Mouse (Mus musculus): ENCODE results near the gene Klk12.
A peak's percentile ranks its signal among the peaks of the same experiment; 100 is the strongest.

Klk12 gene

GRCm38 (mm10) chr7:43768597-43768996 lies at the start of gene Klk12:
Klk12 (plus strand) TSS chr7:43768897.
- no peak for DNase-seq (ENCODE audit: low spot score)

- no peak for DNase-seq (ENCODE audit: low spot score)
Measured at GRCm38 (mm10) chr7:43747788-43748187, 20.9 kb upstream of the Klk12 start.

- no peak for DNase-seq (ENCODE audit: low spot score)
Measured at GRCm38 (mm10) chr7:43752806-43753205, 15.9 kb upstream of the Klk12 start.

- no peak for DNase-seq (ENCODE audit: low spot score)
Measured at GRCm38 (mm10) chr7:43766484-43766883, 2.2 kb upstream of the Klk12 start.

- DNase-seq (ENCODE audit: low spot score): no peak
Measured at GRCm38 (mm10) chr7:43769636-43770035, 939 bp downstream of the Klk12 start.

- no peak for DNase-seq (ENCODE audit: low spot score)
Measured at GRCm38 (mm10) chr7:43770701-43771100, 2.0 kb downstream of the Klk12 start.

- DNase-seq (ENCODE audit: low spot score): no peak
Measured at GRCm38 (mm10) chr7:43771916-43772315, 3.2 kb downstream of the Klk12 start.

- DNase-seq (ENCODE audit: low spot score): no peak
Measured at GRCm38 (mm10) chr7:43772901-43773300, 4.2 kb downstream of the Klk12 start.

GRCm38 (mm10) chr7:43774364-43774763 lies 5.7 kb downstream of the Klk12 start, which contains the start of gene Klk11:
Klk11 (plus strand) TSS chr7:43774604.
- no peak for DNase-seq (ENCODE audit: low spot score)

- no peak for DNase-seq (ENCODE audit: low spot score)
Measured at GRCm38 (mm10) chr7:43774802-43775201, 6.1 kb downstream of the Klk12 start.

- DNase-seq (ENCODE audit: low spot score): no peak
Measured at GRCm38 (mm10) chr7:43775311-43776057, 6.8 kb downstream of the Klk12 start.

GRCm38 (mm10) chr7:43776506-43776905 lies 7.8 kb downstream of the Klk12 start:
- DNase-seq (ENCODE audit: low spot score): no peak

- no peak for DNase-seq (ENCODE audit: low spot score)
Measured at GRCm38 (mm10) chr7:43777423-43777822, 8.7 kb downstream of the Klk12 start.

GRCm38 (mm10) chr7:43778176-43778970 lies 9.7 kb downstream of the Klk12 start:
- no peak for DNase-seq (ENCODE audit: low spot score)

- DNase-seq (ENCODE audit: low spot score): no peak
Measured at GRCm38 (mm10) chr7:43780241-43780640, 11.5 kb downstream of the Klk12 start.

- no peak for DNase-seq (ENCODE audit: low spot score)
Measured at GRCm38 (mm10) chr7:43780746-43781145, 12.0 kb downstream of the Klk12 start, which contains the start of gene Klk10. Klk10 (plus strand) TSS chr7:43781035.

GRCm38 (mm10) chr7:43781541-43781940 lies 12.8 kb downstream of the Klk12 start:
- no peak for DNase-seq (ENCODE audit: low spot score)

GRCm38 (mm10) chr7:43782275-43783265 lies 13.9 kb downstream of the Klk12 start:
- peak; percentile 44 for DNase-seq (ENCODE audit: low spot score)

- DNase-seq (ENCODE audit: low spot score): no peak
Measured at GRCm38 (mm10) chr7:43785286-43785685, 16.6 kb downstream of the Klk12 start.

- DNase-seq (ENCODE audit: low spot score): no peak
Measured at GRCm38 (mm10) chr7:43788096-43788495, 19.4 kb downstream of the Klk12 start.

GRCm38 (mm10) chr7:43789295-43789694 lies 20.6 kb downstream of the Klk12 start:
- DNase-seq (ENCODE audit: low spot score): no peak

GRCm38 (mm10) chr7:43791591-43791990 lies 22.9 kb downstream of the Klk12 start, which contains the start of gene Klk9:
Klk9 (plus strand) TSS chr7:43791891.
- DNase-seq (ENCODE audit: low spot score): no peak
